Mouse (Mus musculus) embryonic facial prominence, embryonic 11.5 days (tissue): ENCODE data around the gene Zdhhc3. TPM values are rescaled to one million over a fixed set of nuclear protein-coding genes. Genes with fewer than 3 reads are reported as not detected.

Experiments
- ATAC-seq: fragments of 200-750 bp; cut with Nextera tagmentation; replicated peaks from 2 replicates; pipeline ENCODE4 v1.8.0; 2017; ENCODE audit warnings: low read depth; ENCODE audit not compliant: insufficient number of reproducible peaks, low FRiP score, low TSS enrichment
- DNase-seq: peaks from one replicate; pipeline ENCODE4 v3.0.0-alpha.2; 2015; ENCODE audit warnings: low spot score
- H3K27ac ChIP-seq: fragments of 300-500 bp; sonication (generic); replicated peaks from 2 replicates; pipeline ENCODE4 v1.5.1; 2014; ENCODE audit warnings: mild to moderate bottlenecking, low read depth, low read length, control low read depth
- H3K27me3 ChIP-seq: fragments of 300-500 bp; sonication (generic); 2 replicates; pipeline ENCODE4 v1.6.1; 2014; ENCODE audit warnings: mild to moderate bottlenecking, low read length, moderate library complexity, mixed read lengths; ENCODE audit not compliant: control insufficient read depth, insufficient read depth
- H3K36me3 ChIP-seq: fragments of 300-500 bp; sonication (generic); replicated peaks from 2 replicates; pipeline ENCODE4 v1.6.1; 2014; ENCODE audit warnings: low read depth, mild to moderate bottlenecking, low read length, moderate library complexity, mixed read lengths; ENCODE audit not compliant: control insufficient read depth, insufficient read depth
- H3K4me1 ChIP-seq: fragments of 300-500 bp; sonication (generic); 2 replicates; pipeline ENCODE4 v1.6.1; 2014; ENCODE audit warnings: low read length, mixed read lengths; ENCODE audit not compliant: control insufficient read depth, insufficient read depth
- H3K4me2 ChIP-seq: fragments of 300-500 bp; sonication (generic); 2 replicates; pipeline ENCODE4 v1.6.1; 2014; ENCODE audit warnings: low read depth, mild to moderate bottlenecking, control low read depth, low read length, moderate library complexity
- H3K4me3 ChIP-seq: fragments of 300-500 bp; sonication (generic); 2 replicates; pipeline ENCODE4 v1.5.1; 2014; ENCODE audit warnings: low read depth, low read length, control low read depth
- H3K9ac ChIP-seq: fragments of 300-500 bp; sonication (generic); replicated peaks from 2 replicates; pipeline ENCODE4 v1.6.1; 2014; ENCODE audit warnings: mild to moderate bottlenecking, control low read depth, low read length
- H3K9me3 ChIP-seq: fragments of 300-500 bp; sonication (generic); replicated peaks from 2 replicates; pipeline ENCODE4 v1.6.1; 2016; ENCODE audit warnings: mild to moderate bottlenecking, low read length, inconsistent platforms, mixed read lengths; ENCODE audit not compliant: control insufficient read depth
- WGBS: fragments of 180-500 bp; shearing (Covaris S2); extraction: QIAGEN DNeasy Blood & Tissue Kit; methylation state at CpG from one replicate; pipeline ENCODE4 v1.1.7; 2014; 5-methylcytosine and 5-hydroxymethylcytosine counted together
- polyA plus RNA-seq: library from polyadenylated mRNA; unstranded; fragments of >200 nt; fragmentation: Nextera tagmentation; extraction: Ambion mirVana; gene quantifications from 2 replicates; pipeline ENCODE4 v1.2.1, GENCODE M21; 2014

Gene Zdhhc3
- polyA plus RNA-seq, 1 experiment from 2014 or later = 56.9 TPM

DNA sequence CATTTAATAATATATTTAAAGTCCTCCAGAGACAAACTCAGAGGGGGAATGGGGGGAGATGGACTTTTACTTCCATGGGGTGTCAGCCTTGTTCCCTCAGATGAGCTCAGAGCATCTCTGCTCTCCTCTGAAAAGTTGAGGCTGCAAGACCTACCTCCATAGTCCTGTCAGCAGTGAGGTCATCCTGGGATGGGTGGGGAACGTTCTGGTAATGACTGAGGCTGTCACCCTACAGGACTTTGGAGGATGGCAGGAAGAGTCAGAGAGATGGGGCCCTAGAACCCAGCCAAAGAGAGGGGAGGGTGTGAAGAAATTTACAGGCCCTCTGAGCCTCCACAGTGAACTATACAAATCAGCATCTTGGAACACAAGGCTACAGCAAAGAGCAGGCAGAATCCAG lies 38.6 kb upstream of the Zdhhc3 start:
- Histone ChIP-seq H3K4me2 (no peak overlapping the region), H3K27me3 (no peaks in the 10 kb centered on the region)
- 58% methylated on average over 1 of the region's 1 CpGs for WGBS

DNA sequence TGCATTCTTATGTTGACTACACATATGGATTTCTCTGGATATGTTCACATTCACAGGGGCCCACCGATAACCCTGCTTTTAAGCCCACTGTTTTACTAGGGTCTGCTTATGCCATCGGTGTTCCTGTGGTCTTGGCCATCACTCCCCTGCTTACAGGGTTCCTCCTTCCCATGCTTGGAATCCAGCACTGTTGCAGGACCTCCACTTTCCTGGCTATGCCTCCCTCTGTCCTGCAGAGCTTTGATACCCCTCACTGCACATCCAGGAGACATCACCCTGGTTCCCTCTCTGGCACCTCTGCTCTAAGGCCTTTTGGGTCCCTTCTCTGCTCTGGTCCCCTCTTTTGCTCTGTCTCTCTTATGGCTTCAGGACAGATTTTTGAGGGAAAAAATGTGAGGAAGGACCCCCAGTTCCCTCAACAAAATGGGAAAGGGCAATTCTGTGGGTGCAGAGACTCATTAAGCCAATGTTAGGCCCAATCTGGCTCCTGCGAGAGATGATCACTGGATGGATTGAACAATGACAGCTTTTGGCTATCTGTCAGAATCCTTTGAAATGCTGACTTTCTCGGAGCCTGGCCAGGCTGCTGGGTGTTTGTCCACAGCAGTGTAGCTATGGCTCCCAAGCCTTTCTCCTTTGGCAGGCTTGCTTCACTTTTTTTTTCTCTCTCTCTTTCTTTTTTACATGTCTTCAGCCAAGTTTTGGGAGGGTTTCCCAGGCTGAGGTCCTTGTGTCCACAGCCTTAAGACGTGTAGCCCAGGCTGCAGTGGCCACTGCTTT lies 37.4 kb upstream of the Zdhhc3 start, which contains the start of gene Clec3b:
Clec3b (plus strand) TSS at position 706 of the 780 bp plus-strand sequence.
- DNase-seq (no peak), ATAC-seq (no peak)
- Histone ChIP-seq H3K27ac (no peak within 1 kb of the TSS), H3K4me3 (no peak within 1 kb of the TSS), H3K36me3 (no peaks in the 10 kb centered on the region), H3K9me3 (no peaks in the 10 kb centered on the region), H3K27me3 (no peaks in the 10 kb centered on the region), H3K4me1 (no peaks in the 10 kb centered on the region), H3K4me2 (no peak within 1 kb of the TSS), H3K9ac (no peak within 1 kb of the TSS)
- 88% methylated on average over 5 of the region's 5 CpGs for WGBS

More for the DNA sequence above, 38.6 kb upstream of the Zdhhc3 start:
- Histone ChIP-seq H3K27ac (no peak overlapping the region), H3K9ac (no peak overlapping the region), H3K4me3 (no peak overlapping the region), H3K9me3 (no peaks in the 10 kb centered on the region), H3K4me1 (no peaks in the 10 kb centered on the region), H3K36me3 (no peaks in the 10 kb centered on the region)
- DNase-seq (no peak), ATAC-seq (no peak)

DNA sequence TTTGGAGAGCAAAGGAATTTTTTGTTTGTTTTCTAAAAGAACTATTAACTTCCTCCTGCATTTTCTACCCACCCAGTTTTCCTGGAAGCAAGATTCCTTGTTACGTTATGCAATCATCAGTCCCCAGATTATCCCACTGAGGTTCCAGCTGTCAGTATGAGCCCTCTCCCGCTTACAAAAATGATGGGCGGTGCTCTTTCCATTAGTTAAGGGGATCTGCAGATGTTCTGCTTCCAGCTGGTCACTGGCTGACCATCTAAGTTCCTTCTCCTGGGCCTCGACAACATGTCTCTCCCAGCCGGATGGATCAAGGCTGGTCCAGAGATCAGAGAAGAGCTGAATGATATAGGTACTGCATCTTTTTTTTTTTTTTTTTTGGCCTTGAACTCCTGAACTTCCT lies 35.4 kb upstream of the Zdhhc3 start:
- no peaks in the 10 kb centered on the region for H3K9me3 ChIP-seq
- 91% methylated on average over 5 of the region's 5 CpGs for WGBS
- no peak overlapping the region for H3K4me2 ChIP-seq
- ATAC-seq = no peak
- H3K4me1 ChIP-seq = no peaks in the 10 kb centered on the region
- no peak overlapping the region for H3K9ac ChIP-seq
- H3K36me3 ChIP-seq = no peaks in the 10 kb centered on the region
- H3K27me3 ChIP-seq = no peaks in the 10 kb centered on the region
- no peak for DNase-seq
- H3K27ac ChIP-seq = no peak overlapping the region
- H3K4me3 ChIP-seq = no peak overlapping the region

DNA sequence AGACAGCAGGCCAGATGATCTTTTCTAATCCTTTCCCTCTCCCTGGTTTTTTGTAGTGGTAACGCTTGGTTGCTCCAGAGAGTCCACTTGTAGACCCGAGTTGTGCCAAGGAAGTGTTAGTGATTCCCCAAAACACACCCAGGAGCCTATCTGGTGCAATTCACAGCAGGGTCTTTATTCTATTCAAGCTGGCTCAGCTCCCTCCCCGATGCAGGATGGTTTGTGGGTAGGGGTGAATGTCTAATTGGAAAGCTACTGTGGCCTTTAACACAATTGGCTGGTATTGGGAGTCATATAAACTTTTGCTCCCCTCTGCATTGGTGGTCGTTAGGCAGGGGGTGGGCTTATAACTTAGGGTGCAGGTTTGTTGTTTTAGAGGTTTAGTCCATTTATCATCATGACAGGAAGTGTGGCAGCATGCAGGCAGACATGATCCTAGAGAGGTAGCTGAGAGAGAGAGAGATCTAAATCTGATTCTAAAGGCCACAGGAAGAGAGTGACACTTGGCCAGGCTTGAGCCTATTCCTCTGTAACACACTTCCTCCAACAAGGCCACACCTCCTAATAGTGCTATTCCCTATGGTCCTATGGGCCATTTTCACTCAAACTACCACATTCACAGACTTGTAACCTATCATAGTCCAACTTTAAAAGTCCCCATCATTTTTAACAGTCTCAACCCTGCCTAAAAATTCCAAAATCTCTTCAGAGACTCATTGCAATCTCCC lies 27.0 kb upstream of the Zdhhc3 start:
- Histone ChIP-seq H3K36me3 (peaks cover 2% of the 10 kb centered on the region; the same call in 1 of the 2 replicates), H3K4me2 (no peak overlapping the region)
- 89% methylated on average over 4 of the region's 4 CpGs for WGBS

DNA sequence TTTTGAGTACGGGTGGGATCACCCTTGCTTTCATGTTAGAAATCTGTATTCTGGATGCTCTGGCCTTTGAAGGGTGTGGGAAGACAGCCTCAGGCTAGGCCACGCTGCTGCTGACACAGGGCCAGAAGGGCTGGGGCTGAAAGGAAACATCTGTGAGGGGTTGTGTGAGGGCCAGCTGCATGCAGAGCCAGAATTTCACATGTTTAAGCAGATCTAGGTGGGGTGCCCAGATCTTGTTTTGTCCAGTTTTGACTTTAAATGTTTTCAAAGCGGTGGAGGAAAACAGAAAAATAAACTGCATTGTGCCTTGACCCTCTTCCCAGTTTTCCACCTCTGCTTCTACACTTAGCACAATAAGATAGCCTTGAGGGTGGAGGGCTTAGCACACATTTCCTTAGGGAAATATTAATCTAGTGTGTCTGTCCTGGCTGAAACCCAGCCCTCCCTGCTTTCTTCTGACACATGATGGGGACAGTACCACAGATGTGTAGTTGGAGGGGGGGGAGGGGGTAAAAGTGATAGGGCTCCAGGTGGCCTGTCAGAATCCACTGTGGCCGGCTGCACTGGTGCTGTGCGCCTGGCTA lies 26.0 kb upstream of the Zdhhc3 start:
- Histone ChIP-seq H3K36me3 (peaks cover 2% of the 10 kb centered on the region; the same call in 1 of the 2 replicates), H3K9me3 (no peaks in the 10 kb centered on the region), H3K4me2 (no peak overlapping the region), H3K27ac (no peak overlapping the region), H3K4me1 (no peaks in the 10 kb centered on the region), H3K9ac (no peak overlapping the region), H3K4me3 (no peak overlapping the region), H3K27me3 (no peaks in the 10 kb centered on the region)
- DNase-seq (no peak), ATAC-seq (0 out of 2 replicates have a peak, but pooled peaks have one; percentile 26)
- 74% methylated on average over 5 of the region's 5 CpGs for WGBS

More for the DNA sequence above, 27.0 kb upstream of the Zdhhc3 start:
- DNase-seq = no peak
- Histone ChIP-seq H3K27ac (no peak overlapping the region), H3K9me3 (no peaks in the 10 kb centered on the region), H3K9ac (no peak overlapping the region), H3K4me1 (no peaks in the 10 kb centered on the region), H3K4me3 (no peak overlapping the region), H3K27me3 (no peaks in the 10 kb centered on the region)
- no peak for ATAC-seq

DNA sequence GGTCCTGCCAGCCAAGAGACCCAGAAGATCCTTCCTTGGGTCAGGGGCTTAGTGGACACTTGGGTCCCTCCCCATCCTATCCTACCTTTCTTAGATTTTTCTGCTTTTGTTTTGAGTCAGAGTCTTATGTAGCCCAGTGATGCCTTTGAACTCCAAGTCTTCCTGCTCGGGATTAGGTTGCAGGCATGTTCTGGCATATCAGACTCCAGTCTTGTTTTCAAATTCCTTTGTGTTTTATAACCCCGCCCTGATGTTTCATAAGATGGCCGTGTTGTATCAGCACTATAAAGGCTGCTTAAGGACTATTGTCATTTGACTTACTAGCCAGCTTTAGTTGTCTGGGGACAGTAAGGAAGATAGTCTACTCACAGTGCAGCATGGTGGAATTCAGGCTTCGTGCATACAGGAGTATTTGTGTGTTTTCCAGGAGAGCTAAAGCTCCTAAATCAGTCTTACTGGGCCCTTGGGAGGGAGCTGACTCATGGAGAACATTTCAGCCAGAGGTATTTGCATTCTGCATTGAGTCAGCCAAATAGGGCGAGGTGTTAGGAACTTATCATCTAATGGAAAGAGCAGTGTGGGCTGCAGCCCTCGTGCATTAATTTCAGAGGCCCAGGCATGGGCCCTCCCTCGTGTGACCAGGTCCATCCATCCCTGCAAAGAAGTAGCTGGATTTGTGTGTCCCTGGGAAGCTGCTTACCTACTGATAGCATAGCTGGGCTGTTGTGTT lies 24.1 kb upstream of the Zdhhc3 start:
- WGBS = 88% methylated on average over 7 of the region's 7 CpGs
- H3K27ac ChIP-seq = no peak overlapping the region
- ATAC-seq = no peak

DNA sequence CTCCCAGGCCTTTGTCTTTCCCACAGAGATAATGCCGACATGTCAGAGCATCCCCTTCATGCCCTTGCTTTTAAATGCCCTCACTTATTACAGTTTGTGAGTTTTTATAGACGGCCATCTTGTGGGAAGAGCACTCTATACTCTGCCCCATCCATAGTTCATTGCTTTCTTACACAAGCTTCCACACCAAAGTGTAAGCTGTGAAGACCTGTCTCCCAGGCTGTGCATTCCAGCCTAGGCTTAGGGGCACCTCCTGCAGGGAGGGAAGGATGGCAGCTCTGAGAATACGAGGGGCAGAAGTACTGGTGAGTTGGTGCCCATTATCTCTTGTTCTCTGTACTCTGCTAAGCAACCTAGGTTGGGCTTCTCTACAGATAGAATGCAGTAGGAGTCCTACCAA lies 20.0 kb upstream of the Zdhhc3 start:
- no peak overlapping the region for H3K9ac ChIP-seq
- no peaks in the 10 kb centered on the region for H3K4me1 ChIP-seq
- H3K27ac ChIP-seq = no peak overlapping the region
- 91% methylated on average over 3 of the region's 3 CpGs for WGBS
- H3K36me3 ChIP-seq = peaks cover 16% of the 10 kb centered on the region
- H3K4me2 ChIP-seq = no peak overlapping the region
- H3K9me3 ChIP-seq = no peaks in the 10 kb centered on the region
- ATAC-seq = no peak
- H3K27me3 ChIP-seq = no peaks in the 10 kb centered on the region
- DNase-seq = no peak
- H3K4me3 ChIP-seq = no peak overlapping the region

More for the DNA sequence above, 24.1 kb upstream of the Zdhhc3 start:
- Histone ChIP-seq H3K4me3 (no peak overlapping the region), H3K36me3 (peaks cover 5% of the 10 kb centered on the region), H3K27me3 (no peaks in the 10 kb centered on the region), H3K4me2 (no peak overlapping the region), H3K4me1 (no peaks in the 10 kb centered on the region), H3K9ac (no peak overlapping the region), H3K9me3 (no peaks in the 10 kb centered on the region)
- DNase-seq = no peak
